ENCODE assay signal across 25 mouse cellular contexts in the genomic region with DNA sequence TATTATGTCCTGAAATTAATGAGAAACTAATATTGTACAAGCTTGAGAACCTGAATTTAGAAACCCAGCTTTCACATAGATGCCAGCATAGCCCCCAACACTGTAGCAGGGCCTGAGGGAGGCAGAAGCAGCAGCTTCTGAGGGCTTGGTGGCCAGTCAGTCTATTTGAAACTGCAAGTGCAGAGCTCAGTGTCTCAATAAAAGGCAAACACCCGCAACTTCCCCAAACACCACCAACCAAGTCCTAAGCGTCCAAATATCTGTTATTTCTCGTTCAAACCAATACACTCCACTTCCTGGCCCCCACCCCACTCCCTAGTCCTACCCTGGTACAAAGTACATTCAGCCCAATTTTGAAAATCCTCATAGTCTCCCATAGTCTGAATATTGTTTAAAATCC. TPM values are rescaled to one million over a fixed set of nuclear protein-coding genes. Genes with fewer than 3 reads are reported as not detected.
DNase-seq lines count a peak whose midpoint lies in the region; ATAC-seq and TF ChIP-seq lines count a peak whose summit lies in the region.
"Had no signal": no experiment of that assay in that cellular context is flagged by ENCODE, and none has a peak within 500 bp of the region (broad histone marks: within the 10 kb centered on the region; RNA-seq: fewer than 3 reads in every experiment).

No protein-coding gene starts in this region.

- peak overlapping the region in 1 of 2 experiments; percentile 35; a peak in 1 of 4 replicates for H3K4me3 ChIP-seq in MEL (ENCODE audit: control insufficient read depth in 1 of 2, insufficient read depth in 1 of 2, low read depth in 2 of 2, low read length in 2 of 2)
- H3K4me3 ChIP-seq: embryonic facial prominence, embryonic 10.5 days; erythroblast, embryonic 14.5 days; forebrain, embryonic 10.5 days; forebrain, embryonic 15.5 days; heart, adult 2 months; heart, embryonic 12.5 days; hindbrain, embryonic 15.5 days had no signal

- TF ChIP-seq RAD21 in MEL (IDR thresholded peaks at IDR 0.05; ENCODE audit: low read depth, low read length), result no peak

- H3K27me3 ChIP-seq in MEL (ENCODE audit: control insufficient read depth in 1 of 2, insufficient read depth in 2 of 2, low read length in 2 of 2), result no peaks in the 10 kb centered on the region; a peak in 2 of 4 replicates
- H3K27me3 ChIP-seq: forebrain, embryonic 15.5 days; heart, embryonic 12.5 days; hindbrain, embryonic 15.5 days had no signal

- H3K4me1 ChIP-seq in MEL (ENCODE audit: control insufficient read depth in 1 of 2, insufficient read depth in 2 of 2, low read length in 2 of 2), result peaks cover 0 to 3% of the 10 kb centered on the region in 2 experiments; a peak in 1 of 4 replicates
- H3K4me1 ChIP-seq: embryonic facial prominence, embryonic 10.5 days; forebrain, embryonic 10.5 days; forebrain, embryonic 15.5 days; heart, embryonic 12.5 days; hindbrain, embryonic 15.5 days had no signal

- no peak for TF ChIP-seq POLR2A in MEL (IDR thresholded peaks at IDR 0.05; ENCODE audit: control insufficient read depth in 1 of 2, insufficient read depth in 1 of 2, low read depth in 1 of 2, low read length in 2 of 2, poor library complexity in 1 of 2)

- H3K9ac ChIP-seq in MEL (ENCODE audit: control insufficient read depth, low read depth, low read length, poor library complexity, severe bottlenecking), result no peak overlapping the region
- H3K9ac ChIP-seq: forebrain, embryonic 15.5 days; heart, embryonic 12.5 days; hindbrain, embryonic 15.5 days had no signal

- ATAC-seq in megakaryocyte, adult 5-6 weeks (ENCODE audit: poor library complexity, severe bottlenecking), result peak; percentile 91
- ATAC-seq in neutrophil, adult 5-6 weeks (ENCODE audit: extremely low read depth, insufficient number of reproducible peaks, low FRiP score, poor library complexity, severe bottlenecking), result peak; percentile 56
- ATAC-seq: CD4-positive, CD25-positive, alpha-beta regulatory T cell, adult 4 months; forebrain, embryonic 15.5 days had no signal

- no peaks in the 10 kb centered on the region for H3K9me3 ChIP-seq in MEL (replicated peaks; ENCODE audit: insufficient read depth, low read length)
- H3K9me3 ChIP-seq: embryonic facial prominence, embryonic 10.5 days; forebrain, embryonic 10.5 days; forebrain, embryonic 15.5 days; G1E; heart, embryonic 12.5 days; hindbrain, embryonic 15.5 days had no signal

- no peak for TF ChIP-seq CTCF in MEL (IDR thresholded peaks at IDR 0.05 in 2 of 3, conservative IDR thresholded peaks at IDR 0.05 in 1 of 3; ENCODE audit: control insufficient read depth in 1 of 3, insufficient read depth in 1 of 3, low read depth in 2 of 3, low read length in 3 of 3, poor library complexity in 1 of 3, severe bottlenecking in 1 of 3)

- no peak for TF ChIP-seq EP300 in MEL (IDR thresholded peaks at IDR 0.05; ENCODE audit: low read depth in 1 of 2, low read length in 2 of 2)

- H3K36me3 ChIP-seq in MEL (ENCODE audit: control insufficient read depth in 1 of 2, insufficient read depth in 2 of 2, low read length in 2 of 2), result no peaks in the 10 kb centered on the region
- H3K36me3 ChIP-seq: embryonic facial prominence, embryonic 10.5 days; forebrain, embryonic 10.5 days; forebrain, embryonic 15.5 days; G1E; heart, embryonic 12.5 days; hindbrain, embryonic 15.5 days had no signal

- H3K79me2 ChIP-seq in MEL (ENCODE audit: control insufficient read depth, insufficient read depth, low read length, poor library complexity), result no peaks in the 10 kb centered on the region

- DNase-seq in 416B (ENCODE audit: low read depth), result peak; percentile 39
- DNase-seq in MEL (ENCODE audit: low read depth, low spot score), result peak; percentile 19
- DNase-seq in spleen, postnatal 14 days (ENCODE audit: low spot score in 2 of 2), result no peak
- no peak for DNase-seq in lung, postnatal 36 days
- DNase-seq: adrenal gland, postnatal 14 days; B cell, adult 2 months; cerebellum, adult 11-12 months; cerebellum, adult 9-10 months; cerebellum, postnatal 25 days; gastrocnemius, postnatal 36 days; heart, adult 2 months had no signal

- H3K27ac ChIP-seq in MEL (ENCODE audit: control insufficient read depth, low read depth, low read length), result no peak overlapping the region
- H3K27ac ChIP-seq: embryonic facial prominence, embryonic 10.5 days; forebrain, embryonic 10.5 days; forebrain, embryonic 15.5 days; heart, adult 2 months; hindbrain, embryonic 15.5 days had no signal

TF ChIP-seq in MEL, 35 proteins besides CTCF, POLR2A, EP300 and RAD21:
- no peak for TF ChIP-seq ZNF384 (IDR thresholded peaks at IDR 0.05; ENCODE audit: low read depth, low read length)
- TF ChIP-seq MYB (IDR thresholded peaks at IDR 0.05; ENCODE audit: low read depth, low read length), result no peak
- no peak for TF ChIP-seq ELF1 (IDR thresholded peaks at IDR 0.05; ENCODE audit: low read depth, low read length)
- TF ChIP-seq CHD2 (IDR thresholded peaks at IDR 0.05; ENCODE audit: low read length), result no peak
- TF ChIP-seq KAT2A (conservative IDR thresholded peaks at IDR 0.05; ENCODE audit: low read depth, low read length), result no peak
- no peak for TF ChIP-seq E2F4 (IDR thresholded peaks at IDR 0.05; ENCODE audit: borderline replicate concordance, low read depth, low read length)
- no peak for TF ChIP-seq MAX (IDR thresholded peaks at IDR 0.05; ENCODE audit: low read length)
- TF ChIP-seq GATA1 (IDR thresholded peaks at IDR 0.05; ENCODE audit: low read depth, low read length), result no peak
- no peak for TF ChIP-seq TBP (IDR thresholded peaks at IDR 0.05; ENCODE audit: low read depth, low read length)
- TF ChIP-seq ETS1 (IDR thresholded peaks at IDR 0.05; ENCODE audit: low read depth, low read length), result no peak
- TF ChIP-seq MYC (IDR thresholded peaks at IDR 0.05; ENCODE audit: low read depth, low read length), result no peak
- no peak for TF ChIP-seq ZMIZ1 (IDR thresholded peaks at IDR 0.05; ENCODE audit: low read depth, low read length)
- TF ChIP-seq CHD1 (IDR thresholded peaks at IDR 0.05; ENCODE audit: low read depth, low read length), result no peak
- no peak for TF ChIP-seq HCFC1 (IDR thresholded peaks at IDR 0.05; ENCODE audit: low read depth, low read length)
- no peak for TF ChIP-seq SMC3 (IDR thresholded peaks at IDR 0.05; ENCODE audit: low read depth, low read length)
- no peak for TF ChIP-seq MEF2A (IDR thresholded peaks at IDR 0.05; ENCODE audit: extremely low read depth, insufficient replicate concordance, low read depth, low read length, poor library complexity, severe bottlenecking)
- no peak for TF ChIP-seq USF1 (IDR thresholded peaks at IDR 0.05; ENCODE audit: low read depth, low read length)

RNA-seq across cellular contexts. Expression of a gene that starts 6.1 kb away (rescaled TPM):
- not detected in 2 replicates for total RNA-seq in MEL (2012; rRNA removed)
- polyA plus RNA-seq in MEL (2012; ENCODE audit: insufficient read depth in 1 of 2, insufficient read length in 2 of 2, low read depth in 1 of 2, low replicate concordance in 2 of 2, missing spikeins in 1 of 2), result not detected
- total RNA-seq in megakaryocyte, adult 5-6 weeks (2015), result not detected in 2 replicates
- total RNA-seq in megakaryocyte, adult 5-6 weeks (2017), result not detected in 2 replicates
- total RNA-seq in neutrophil, adult 5-6 weeks (2017), result 0.25 TPM in 1 of 2 replicates, not detected in the other
- total RNA-seq: adrenal gland, postnatal 14 days; G1E; gastrocnemius, adult 8-10 months; gastrocnemius, postnatal 36 days; heart, adult 2 months; heart, postnatal 25 days had no signal
- polyA plus RNA-seq: CD4-positive, CD25-positive, alpha-beta regulatory T cell, adult 4 months; embryonic facial prominence, embryonic 10.5 days; embryonic facial prominence, embryonic 14.5 days; forebrain, embryonic 10.5 days; forebrain, embryonic 15.5 days; G1E; heart, embryonic 12.5 days; hindbrain, embryonic 11.5 days; hindbrain, embryonic 15.5 days had no signal

RNA-seq across cellular contexts. Expression of a gene that starts 16.9 kb away (rescaled TPM):
- 53.9 and 65.4 TPM in 2 replicates for total RNA-seq in MEL (2012; rRNA removed)
- polyA plus RNA-seq in MEL (2012; ENCODE audit: insufficient read depth in 1 of 2, insufficient read length in 2 of 2, low read depth in 1 of 2, low replicate concordance in 2 of 2, missing spikeins in 1 of 2), result 10 to 100 TPM; 35.9 to 51.8 TPM
- total RNA-seq in megakaryocyte, adult 5-6 weeks (2015), result 93.4 and 97.0 TPM in 2 replicates
- total RNA-seq in megakaryocyte, adult 5-6 weeks (2017), result 115 and 117 TPM in 2 replicates
- total RNA-seq in neutrophil, adult 5-6 weeks (2017), result 64.7 and 67.5 TPM in 2 replicates

Comparison
In these comparisons a context has a peak if more than half of its experiments do, and no peak if none do; other contexts are left out.
1. DNase-seq: peak in 416B (single experiment) and MEL (single experiment); none in spleen, postnatal 14 days (0 of 2) and lung, postnatal 36 days (single experiment).